Mouse (Mus musculus) gonadal fat pad, adult 2 months (tissue): ENCODE data around the gene Cog5. TPM values are rescaled to one million over a fixed set of nuclear protein-coding genes. Genes with fewer than 3 reads are reported as not detected.
"Not testable (repeated sequence)": the region's sequence is repeated elsewhere in the genome, so short reads cannot be mapped to it uniquely, and the experiment has no call there.

ENCODE experiments used
- DNase-seq: peaks from one replicate; pipeline ENCODE4 v3.0.0-alpha.2; 2012; ENCODE audit warnings: low read depth
- polyA plus RNA-seq: library from polyadenylated mRNA; depleted of rRNA; stranded (reverse); fragments of >200 nt; gene quantifications from 2 replicates; pipeline ENCODE4 v1.2.3, GENCODE M21; 2012; rRNA removed

Gene Cog5
- 24.5 and 25.6 TPM in 2 replicates for polyA plus RNA-seq

DNA sequence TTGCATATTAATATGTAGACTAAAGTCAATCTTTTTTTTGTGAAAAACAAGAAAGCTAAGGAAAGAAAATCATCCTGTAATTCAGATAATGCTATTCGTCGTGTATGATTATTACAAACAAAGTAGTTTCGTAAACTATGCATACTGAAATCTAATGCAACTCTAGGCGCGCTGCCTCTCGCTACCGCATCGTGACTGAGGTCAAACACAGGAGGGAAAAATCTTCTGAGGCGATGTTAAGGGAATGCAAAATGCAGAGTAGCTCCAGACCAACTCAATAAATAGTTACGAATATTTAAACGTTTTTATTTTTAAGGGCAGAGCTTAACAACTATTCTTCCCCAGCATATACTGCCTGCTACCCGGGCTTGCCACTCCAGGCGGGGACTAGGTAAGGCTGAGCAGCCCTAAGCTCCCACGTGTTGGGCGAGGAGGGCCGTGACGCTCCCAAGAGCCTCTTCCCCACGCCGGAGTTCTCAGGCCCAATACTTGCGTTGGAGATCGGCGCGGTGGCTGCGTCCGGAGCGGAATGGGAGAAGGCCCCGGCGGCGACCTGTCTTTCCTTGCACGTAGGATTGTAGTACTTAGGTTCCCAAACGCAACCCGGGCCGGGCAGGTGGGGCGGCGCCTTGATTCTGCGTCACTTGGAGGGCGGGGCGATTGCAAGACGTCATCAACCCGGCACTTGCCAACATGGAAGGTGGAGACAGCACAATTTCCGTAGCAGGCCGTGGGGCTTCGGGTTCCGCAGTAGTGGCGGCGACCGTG, at the start of gene Cog5, which contains the start of gene Dus4l:
Gene Cog5, plus strand, starts transcription at position 673 of the 768 bp plus-strand sequence.
Gene Dus4l, minus strand, starts transcription at position 630 of the 768 bp plus-strand sequence.
- no peak for DNase-seq

DNA sequence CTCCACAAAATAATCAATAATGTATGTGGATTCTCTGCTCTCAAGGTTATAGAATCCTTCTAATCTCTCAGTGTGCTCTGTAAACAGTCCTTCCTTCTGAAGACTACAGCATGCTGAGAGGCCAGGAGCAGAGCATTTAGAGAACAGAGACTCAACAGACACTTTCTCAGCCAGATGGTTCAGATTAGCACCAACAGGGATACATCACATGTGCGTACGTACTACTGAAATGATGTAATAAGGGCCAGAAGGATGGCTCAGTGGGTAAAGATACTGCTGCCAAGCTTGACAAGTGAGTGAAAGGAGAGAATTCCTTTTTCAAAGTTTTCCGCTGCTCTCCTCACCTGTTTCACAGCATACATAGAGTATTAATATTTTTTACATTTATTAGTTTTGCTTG, 49.8 kb upstream of the Cog5 start:
- DNase-seq: no peak

GRCm38 (mm10) chr12:31608138-31608537, 46.5 kb upstream of the Cog5 start:
- DNase-seq: no peak

GRCm38 (mm10) chr12:31613353-31613752, 41.3 kb upstream of the Cog5 start:
- DNase-seq: no peak

DNA sequence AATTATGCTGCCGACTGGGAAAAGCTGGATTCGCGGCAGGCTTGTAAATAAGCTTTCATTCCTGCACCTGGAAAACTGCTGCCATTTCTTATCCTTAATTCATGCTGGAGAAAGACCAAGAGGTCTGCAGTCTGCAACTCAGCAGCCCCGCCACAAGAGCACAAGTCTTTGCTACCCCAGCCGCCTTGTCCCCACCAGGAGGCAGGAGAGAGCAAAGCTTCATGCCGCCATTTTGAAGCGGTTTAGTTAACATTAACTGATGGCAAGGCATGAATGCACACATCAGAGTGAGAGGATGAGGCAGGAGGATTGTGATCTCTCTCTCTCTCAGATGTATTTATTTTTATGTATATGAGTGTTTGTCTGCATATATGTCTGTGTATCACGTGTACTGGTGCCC, 34.6 kb upstream of the Cog5 start:
- DNase-seq: no peak

- no peak for DNase-seq
Measured at GRCm38 (mm10) chr12:31625016-31625415, 29.7 kb upstream of the Cog5 start.

DNA sequence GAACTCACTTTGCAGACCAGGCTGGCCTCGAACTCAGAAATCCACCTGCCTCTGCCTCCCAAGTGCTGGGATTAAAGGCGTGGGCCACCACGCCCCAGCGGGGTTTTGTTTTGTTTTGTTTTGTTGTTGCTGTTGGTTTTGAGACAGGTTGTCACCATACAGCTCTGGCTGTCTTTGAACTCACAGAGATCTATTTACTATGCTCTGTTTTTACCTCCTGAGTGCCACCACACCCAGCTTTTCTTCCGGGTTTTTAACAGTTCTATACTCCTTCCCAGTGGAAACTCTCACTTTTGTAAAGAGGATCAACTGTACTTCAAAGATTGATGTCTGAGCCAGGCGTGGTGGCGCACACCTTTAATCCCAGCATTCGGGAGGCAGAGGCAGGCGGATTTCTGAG, 26.3 kb upstream of the Cog5 start:
- DNase-seq: not testable (repeated sequence)

GRCm38 (mm10) chr12:31633970-31634342, 20.7 kb upstream of the Cog5 start:
- DNase-seq: no peak

DNA sequence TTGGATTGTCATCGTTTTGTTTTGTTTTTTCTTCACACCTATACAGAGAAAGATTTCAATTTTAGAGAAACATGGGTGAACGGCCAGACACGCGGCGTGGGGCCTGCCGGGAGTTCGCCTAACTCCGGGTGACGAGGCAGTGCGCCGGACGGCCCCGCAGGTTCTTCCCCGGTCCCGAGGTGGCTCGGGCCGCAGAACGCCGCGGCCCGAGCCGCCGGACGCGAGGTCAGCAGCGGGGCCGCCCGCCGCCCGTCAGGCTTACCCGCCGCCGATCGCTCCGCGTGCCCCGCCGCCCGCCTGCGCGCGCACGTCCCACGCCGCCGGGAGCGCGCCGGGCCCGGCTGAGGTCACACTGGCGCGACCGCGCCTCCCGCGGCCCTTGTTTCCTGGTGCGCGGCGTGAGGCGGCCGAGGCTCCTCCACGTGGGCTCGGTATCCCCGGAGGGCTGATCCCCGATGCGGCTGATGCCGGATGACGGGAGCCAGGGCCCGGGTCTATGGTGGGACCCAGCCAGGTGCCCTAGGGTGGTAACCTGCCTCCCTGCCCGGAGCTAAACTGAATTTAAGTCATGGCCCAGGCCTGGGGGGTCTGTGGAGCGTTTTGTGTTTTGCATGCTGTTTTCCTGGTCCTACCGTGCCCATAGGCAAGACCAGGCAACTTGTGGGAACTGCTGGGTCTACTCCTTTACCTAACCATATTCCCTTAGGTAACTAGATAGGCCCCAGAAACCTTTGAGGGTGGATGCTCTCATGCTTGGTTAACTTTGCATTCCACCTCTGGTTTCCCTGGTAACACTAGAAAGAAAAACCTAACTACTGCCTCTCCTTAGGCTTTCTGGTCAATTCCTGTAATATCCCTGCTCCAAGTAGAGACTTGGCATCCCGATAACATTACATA, 20.1 kb upstream of the Cog5 start, which contains the start of gene Bcap29:
Gene Bcap29, minus strand, starts transcription at position 316 of the 897 bp plus-strand sequence.
- no peak for DNase-seq

GRCm38 (mm10) chr12:31635240-31635607, 19.4 kb upstream of the Cog5 start:
- no peak for DNase-seq

DNA sequence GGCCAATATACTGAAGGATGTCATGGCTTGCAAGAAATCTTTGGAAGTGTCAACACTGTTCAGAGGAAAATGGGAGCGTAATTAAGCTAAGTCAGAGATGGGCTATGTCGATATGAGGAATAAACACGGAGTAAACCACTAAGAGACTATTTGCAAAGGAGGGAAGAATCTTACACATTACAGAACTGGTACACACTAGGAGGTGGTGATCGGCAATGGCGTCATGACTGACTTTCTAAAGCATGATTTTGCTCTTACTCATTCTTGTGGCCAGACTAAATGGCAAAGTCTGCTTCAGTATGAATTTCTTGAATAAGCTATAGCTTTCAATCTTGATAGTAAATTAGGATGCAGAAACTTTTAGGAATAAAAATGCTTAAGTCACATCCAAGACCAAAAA, 1.1 kb upstream of the Cog5 start:
- DNase-seq: no peak

DNA sequence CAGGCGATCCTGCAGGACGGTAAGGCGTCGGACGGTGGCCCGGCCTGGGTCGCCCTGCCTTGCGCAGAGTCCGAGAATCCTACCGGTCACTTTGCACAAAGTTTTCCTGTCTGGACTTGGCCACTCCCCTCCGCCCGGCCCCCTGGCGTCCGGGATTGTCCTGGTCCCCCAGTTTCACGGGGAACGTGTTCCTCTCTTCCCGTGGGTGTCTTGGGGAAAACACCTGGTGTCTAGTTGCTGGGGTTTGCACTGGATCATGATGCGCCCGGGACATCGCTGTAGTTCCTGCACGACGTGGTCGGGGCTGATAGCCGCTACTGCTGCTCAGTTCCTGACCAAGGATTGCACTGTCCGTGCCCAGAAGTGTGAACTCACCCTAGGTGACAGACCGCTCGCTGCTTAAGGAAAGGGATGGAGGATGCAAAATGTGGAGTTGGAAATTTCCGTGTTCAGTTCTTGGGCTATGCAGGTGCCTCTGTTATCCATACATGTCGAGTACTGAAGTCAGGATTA, 352 bp downstream of the Cog5 start:
- DNase-seq: no peak

- DNase-seq: no peak
Measured at GRCm38 (mm10) chr12:31656841-31657240, 2.2 kb downstream of the Cog5 start.

DNA sequence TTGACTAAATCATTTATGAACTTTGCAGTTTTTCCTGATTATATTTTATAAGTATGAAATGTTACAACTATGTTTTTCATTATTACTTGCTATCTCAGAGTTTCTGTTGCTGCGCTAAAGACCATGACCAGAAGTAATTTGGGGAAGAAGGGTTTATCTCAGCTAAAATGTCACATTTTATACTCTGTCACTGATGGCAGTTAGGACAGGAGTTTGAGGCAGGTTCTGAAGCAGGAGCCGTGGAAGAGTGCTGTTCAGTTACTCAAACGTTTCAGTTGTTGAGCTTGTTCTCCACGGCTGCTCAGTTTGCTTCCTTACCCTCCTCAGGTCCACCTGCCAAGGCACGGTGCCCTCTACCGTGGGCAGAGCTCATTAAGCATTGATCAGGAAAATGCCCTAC, 11.3 kb downstream of the Cog5 start:
- DNase-seq: no peak

GRCm38 (mm10) chr12:31667187-31667586, 12.5 kb downstream of the Cog5 start:
- no peak for DNase-seq

GRCm38 (mm10) chr12:31686679-31687078, 32.0 kb downstream of the Cog5 start:
- DNase-seq: no peak

- no peak for DNase-seq
Measured at GRCm38 (mm10) chr12:31693278-31693677, 38.6 kb downstream of the Cog5 start.

GRCm38 (mm10) chr12:31700623-31701347, 46.1 kb downstream of the Cog5 start:
- no peak for DNase-seq

DNA sequence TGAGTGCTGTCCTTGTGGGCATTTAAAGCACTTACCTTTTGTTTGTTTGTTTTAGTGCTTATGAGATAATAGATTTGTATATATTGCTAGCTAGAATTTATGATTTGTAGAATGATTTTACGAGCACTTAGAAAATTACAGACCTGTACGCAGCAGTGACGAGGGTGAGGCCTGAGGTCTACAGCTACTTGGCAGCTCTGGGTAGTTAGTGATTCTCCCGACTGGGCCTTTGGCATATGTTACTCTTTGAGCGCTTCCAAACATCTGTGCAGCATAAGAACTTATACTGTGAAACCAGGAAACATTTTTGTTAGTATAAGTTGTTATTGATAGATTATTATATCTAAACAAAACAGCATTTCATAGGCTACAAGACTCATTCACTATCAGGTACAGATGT, 46.7 kb downstream of the Cog5 start:
- no peak for DNase-seq

DNA sequence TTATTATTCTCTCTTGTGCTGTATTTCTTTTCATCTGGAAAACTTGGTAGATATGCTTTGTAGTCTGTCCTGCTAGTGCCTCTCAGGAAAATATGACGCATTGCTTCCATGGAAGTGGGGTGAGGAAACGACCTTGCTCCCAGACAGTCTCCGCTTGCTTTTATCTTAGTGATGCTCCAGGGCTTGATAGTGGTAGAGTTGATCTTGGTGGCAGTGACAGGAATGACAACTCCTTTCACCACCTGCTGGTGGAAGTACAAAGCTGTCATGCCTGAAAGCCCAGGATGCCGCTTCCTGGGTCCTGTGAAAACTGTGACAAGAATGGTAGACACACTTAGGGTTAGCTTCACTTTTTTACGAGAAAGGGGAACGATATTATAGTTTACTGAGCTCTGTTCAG, 49.2 kb downstream of the Cog5 start:
- DNase-seq: no peak

GRCm38 (mm10) chr12:31706168-31706567, 51.5 kb downstream of the Cog5 start:
- no peak for DNase-seq

- DNase-seq: no peak
Measured at GRCm38 (mm10) chr12:31707531-31707930, 52.9 kb downstream of the Cog5 start.
